Mouse (Mus musculus): ENCODE measurements around the gene Olfr857.
"Not testable (repeated sequence)": the region's sequence is repeated elsewhere in the genome, so short reads cannot be mapped to it uniquely, and the experiment has no call there.

Gene Olfr857

GRCm38 (mm10) chr9:19709133-19709532, at the start of gene Olfr857:
TSS of gene Olfr857 (plus strand) at chr9:19709433.
- DNase-seq (ENCODE audit: low read depth, low spot score): no peak

DNA sequence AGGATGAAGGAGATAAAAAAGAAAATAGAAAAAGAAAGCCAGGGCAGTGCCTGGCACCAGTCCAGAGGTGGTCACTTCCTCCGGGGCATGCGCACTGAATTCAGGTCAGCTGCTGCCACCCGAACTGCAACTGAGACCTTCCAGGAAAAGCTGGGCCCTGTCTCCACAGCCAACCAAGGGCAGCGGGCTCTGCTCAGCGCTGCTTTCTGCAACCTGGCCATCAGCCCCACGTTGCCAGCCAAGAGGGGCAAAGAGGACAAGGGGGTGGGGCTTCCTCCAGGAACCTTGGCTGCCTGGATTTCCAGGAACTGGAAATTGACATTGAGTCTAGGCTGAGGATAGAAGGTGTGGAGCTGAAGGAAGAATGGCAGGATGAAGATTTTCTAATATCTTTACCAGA, 19.0 kb upstream of the Olfr857 start:
- no peak for DNase-seq (ENCODE audit: low read depth, low spot score)

DNA sequence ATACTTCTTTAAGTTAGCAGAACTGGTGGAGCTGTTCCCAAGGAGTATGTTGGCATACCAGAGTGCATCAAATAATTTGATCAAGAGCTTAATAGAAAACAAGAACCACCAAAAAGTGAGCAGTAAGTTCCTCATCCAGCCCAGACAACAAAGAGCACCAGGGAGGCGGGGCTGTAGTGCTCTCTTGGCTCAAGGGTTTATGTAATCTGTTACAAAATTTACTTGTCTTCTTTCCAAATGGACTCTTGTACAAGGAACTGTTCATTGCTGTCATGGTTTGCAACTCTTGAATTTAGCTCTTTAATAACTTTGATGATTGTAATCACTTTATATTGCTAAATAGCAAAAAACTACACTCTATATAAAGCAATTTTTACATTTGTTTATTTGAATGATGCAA, 17.8 kb upstream of the Olfr857 start:
- no peak for DNase-seq (ENCODE audit: low read depth, low spot score)

DNA sequence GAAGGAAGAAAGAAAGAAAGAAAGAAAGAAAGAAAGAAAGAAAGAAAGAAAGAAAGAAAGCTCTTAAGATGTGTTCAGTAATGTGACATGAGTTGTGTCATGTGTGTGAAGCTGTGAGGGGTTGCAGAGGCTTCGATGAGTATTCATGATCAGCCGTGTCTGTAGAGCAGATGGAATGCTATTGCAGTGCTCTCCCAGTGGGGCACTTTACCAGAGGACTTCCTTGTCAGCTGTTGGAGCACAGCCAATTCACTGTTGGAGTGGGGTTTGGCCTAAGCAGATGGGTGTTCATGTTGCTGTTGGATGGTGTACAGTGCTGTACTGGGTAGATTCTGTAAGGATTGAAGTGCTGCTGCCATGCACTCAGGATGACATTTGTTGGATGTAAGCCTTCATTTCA, 16.8 kb upstream of the Olfr857 start:
- no peak for DNase-seq (ENCODE audit: low read depth, low spot score)

DNA sequence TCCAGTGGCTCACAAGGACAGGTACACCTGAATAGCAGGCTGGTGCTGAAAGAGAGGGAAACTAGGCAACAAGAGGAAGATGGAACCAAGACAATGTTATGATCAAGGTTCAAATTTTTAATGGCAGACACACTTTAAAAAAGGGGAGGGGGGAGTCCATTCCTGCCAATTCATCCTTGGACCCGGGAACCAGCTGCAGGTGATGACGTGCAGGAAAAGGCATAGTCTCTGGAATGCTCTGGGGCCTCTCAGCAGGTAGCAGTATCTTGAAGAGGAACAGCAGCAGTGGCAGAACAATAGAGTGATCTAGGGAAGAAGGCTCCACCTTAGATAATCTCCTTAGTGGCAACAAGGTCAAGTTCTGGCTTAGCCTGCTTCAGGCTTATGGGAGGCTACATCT, 14.9 kb upstream of the Olfr857 start:
- DNase-seq (ENCODE audit: low read depth, low spot score): not testable (repeated sequence)

- DNase-seq (ENCODE audit: low read depth, low spot score): not testable (repeated sequence)
Measured at GRCm38 (mm10) chr9:19694898-19695379, 14.3 kb upstream of the Olfr857 start.

GRCm38 (mm10) chr9:19704546-19704945, 4.7 kb upstream of the Olfr857 start:
- not testable (repeated sequence) for DNase-seq (ENCODE audit: low read depth, low spot score)
